Mouse (Mus musculus): Measurements from ENCODE around the gene Sco1. TPM values are rescaled to one million over a fixed set of nuclear protein-coding genes. Genes with fewer than 3 reads are reported as not detected.

Gene Sco1
- polyA plus RNA-seq, 2 experiments, result 2.9 to 4.8 TPM

DNA sequence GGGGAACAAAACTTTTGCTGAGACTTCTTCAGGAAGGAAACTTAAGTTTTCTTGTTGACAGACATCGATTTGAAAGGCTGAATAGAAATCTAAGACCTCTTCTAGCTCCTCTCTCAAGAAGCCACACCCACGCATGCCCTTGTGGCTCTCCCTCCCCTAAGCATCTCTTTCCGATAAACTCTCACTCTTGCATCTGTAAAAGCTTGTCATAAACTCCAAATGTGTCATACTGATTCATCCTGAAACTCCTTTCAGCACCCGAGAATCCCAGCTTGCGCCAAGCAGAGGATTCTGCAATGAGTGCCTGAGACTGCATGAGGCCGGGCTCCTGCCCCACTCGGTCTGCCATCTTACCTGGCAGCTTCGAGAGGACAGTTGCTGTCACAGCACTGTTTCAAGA lies 4.0 kb upstream of the Sco1 start:
- H3K4me1 ChIP-seq (replicated peaks; ENCODE audit: control insufficient read depth in 2 of 2, insufficient read depth in 2 of 2, low read length in 1 of 2), result peaks cover 3 to 11% of the 10 kb centered on the region in 2 experiments
- no peaks in the 10 kb centered on the region for H3K36me3 ChIP-seq (replicated peaks; ENCODE audit: control insufficient read depth, insufficient read depth, low read depth)
- no peaks in the 10 kb centered on the region for H3K27me3 ChIP-seq (ENCODE audit: control insufficient read depth, insufficient read depth, low read length)
- no peak overlapping the region for H3K9ac ChIP-seq (replicated peaks)
- H3K27ac ChIP-seq, result no peak overlapping the region
- DNase-seq (ENCODE audit: low read depth in 3 of 3, low spot score in 3 of 3) (no peak), ATAC-seq (ENCODE audit: insufficient read depth) (no peak)
- WGBS (ENCODE audit: insufficient replicate concordance), result 74% methylated on average over 8 of the region's 8 CpGs
- H3K4me3 ChIP-seq (ENCODE audit: insufficient read depth in 1 of 2, low read depth in 2 of 2, low read length in 2 of 2), result no peak overlapping the region
- TF ChIP-seq EP300 (IDR thresholded peaks at IDR 0.05; ENCODE audit: low read depth), result no peak
- TF ChIP-seq CTCF (IDR thresholded peaks at IDR 0.05; ENCODE audit: low read depth), result no peak
- H3K9me3 ChIP-seq (ENCODE audit: control insufficient read depth, low read length), result no peaks in the 10 kb centered on the region
- H3K4me2 ChIP-seq (ENCODE audit: low read depth), result no peak overlapping the region

DNA sequence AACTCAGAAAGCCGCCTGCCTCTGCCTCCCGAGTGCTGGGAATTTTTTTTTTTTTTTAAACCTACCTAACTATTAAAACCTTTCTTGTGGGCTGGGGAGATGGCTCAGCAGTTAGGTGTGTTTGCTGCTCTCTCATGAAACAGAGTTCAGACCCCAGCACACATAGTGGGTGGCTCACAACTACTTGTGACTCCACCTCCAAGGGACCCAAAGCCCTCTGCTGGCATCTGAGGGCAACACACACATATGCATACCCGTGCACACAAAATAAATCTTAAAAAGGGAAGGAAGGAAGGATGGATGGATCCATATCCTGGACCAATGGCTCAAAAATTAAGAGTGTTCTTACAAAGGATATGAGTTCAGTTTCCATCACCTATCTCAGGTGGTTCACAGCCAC lies 3.2 kb upstream of the Sco1 start:
- DNase-seq (ENCODE audit: low read depth in 3 of 3, low spot score in 3 of 3), result no peak
- no peak overlapping the region for H3K9ac ChIP-seq (replicated peaks)
- no peaks in the 10 kb centered on the region for H3K27me3 ChIP-seq (ENCODE audit: control insufficient read depth, insufficient read depth, low read length)
- TF ChIP-seq EP300 (IDR thresholded peaks at IDR 0.05; ENCODE audit: low read depth) (no peak), CTCF (IDR thresholded peaks at IDR 0.05; ENCODE audit: low read depth) (peak; percentile 25; the same call in 1 of the 2 replicates)
- no peak overlapping the region for H3K4me3 ChIP-seq (ENCODE audit: insufficient read depth in 1 of 2, low read depth in 2 of 2, low read length in 2 of 2)
- no peak overlapping the region for H3K4me2 ChIP-seq (ENCODE audit: low read depth)
- H3K9me3 ChIP-seq (ENCODE audit: control insufficient read depth, low read length), result no peaks in the 10 kb centered on the region
- no peak overlapping the region for H3K27ac ChIP-seq
- no peaks in the 10 kb centered on the region for H3K36me3 ChIP-seq (replicated peaks; ENCODE audit: control insufficient read depth, insufficient read depth, low read depth)
- no peak for ATAC-seq (ENCODE audit: insufficient read depth)
- peaks cover 3 to 11% of the 10 kb centered on the region in 2 experiments for H3K4me1 ChIP-seq (replicated peaks; ENCODE audit: control insufficient read depth in 2 of 2, insufficient read depth in 2 of 2, low read length in 1 of 2)
- WGBS (ENCODE audit: insufficient replicate concordance), result 66% methylated on average over 3 of the region's 3 CpGs

DNA sequence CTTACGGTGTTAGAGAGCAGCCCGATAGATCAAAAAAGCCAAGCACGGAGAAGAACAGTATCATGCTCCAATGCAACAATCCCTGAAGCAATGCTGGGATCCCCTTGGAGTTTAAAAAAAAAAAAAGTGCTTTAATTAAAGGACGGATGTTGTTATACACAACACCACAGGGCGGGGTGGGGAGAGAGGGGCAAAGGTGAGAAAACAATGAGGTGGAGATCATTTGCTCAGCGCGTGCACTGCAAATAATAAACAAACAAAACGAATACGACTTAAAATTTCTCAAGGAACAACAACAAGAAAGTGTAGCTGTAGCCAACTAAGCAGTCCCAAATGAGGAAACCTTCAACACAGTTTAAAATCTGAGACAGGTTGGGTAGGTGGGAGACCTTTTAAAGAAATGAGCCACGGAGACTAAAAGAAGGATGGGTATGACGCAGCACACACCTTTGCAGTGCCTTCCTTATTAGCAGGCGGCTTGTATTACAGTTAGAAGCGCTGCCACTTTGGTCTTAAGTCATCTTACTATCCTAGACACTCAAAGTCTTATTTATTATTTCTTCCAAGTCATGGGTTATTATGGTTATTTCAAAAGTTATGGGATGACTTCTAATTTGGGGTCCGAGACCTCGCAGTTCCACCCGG lies 672 bp upstream of the Sco1 start:
- ATAC-seq (ENCODE audit: insufficient read depth), result peak; percentile 64

DNA sequence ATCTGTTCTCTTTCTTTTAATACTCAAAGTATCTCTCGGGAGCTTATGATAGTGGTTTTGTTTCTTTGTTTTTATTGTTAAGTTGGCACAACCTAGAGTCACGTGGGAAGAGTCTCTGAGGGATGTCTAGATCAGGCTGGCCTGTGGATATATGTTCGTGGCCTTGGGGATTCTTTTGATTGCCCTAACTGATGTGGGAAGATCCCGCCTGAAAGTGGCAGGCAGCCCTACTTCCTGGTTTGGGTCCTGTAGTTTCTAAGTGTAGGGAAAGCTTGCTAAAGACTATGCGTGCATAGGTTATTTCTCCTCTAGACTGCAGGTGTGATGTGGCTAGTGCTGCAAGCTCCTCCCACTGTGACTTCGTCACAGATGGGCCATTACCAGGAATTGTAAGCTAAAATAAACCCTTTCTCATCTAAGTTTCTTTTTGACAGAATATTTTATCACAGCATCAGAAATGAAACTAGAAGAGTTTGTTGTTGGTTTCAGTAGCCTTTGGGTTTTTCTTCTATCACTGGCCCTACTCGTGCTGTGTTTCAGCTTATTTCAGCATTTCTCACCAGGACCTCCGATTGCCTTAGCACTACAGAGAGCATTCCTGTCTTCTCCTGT lies 2.4 kb downstream of the Sco1 start:
- WGBS (ENCODE audit: insufficient replicate concordance), result 78% methylated on average over 8 of the region's 8 CpGs
- no peak for TF ChIP-seq EP300 (IDR thresholded peaks at IDR 0.05; ENCODE audit: low read depth)
- Histone ChIP-seq H3K4me1 (replicated peaks; ENCODE audit: control insufficient read depth in 2 of 2, insufficient read depth in 2 of 2, low read length in 1 of 2) (peaks cover 3 to 6% of the 10 kb centered on the region in 2 experiments; a peak in 3 of 4 replicates), H3K27ac (no peak overlapping the region), H3K36me3 (replicated peaks; ENCODE audit: control insufficient read depth, insufficient read depth, low read depth) (peaks cover 23% of the 10 kb centered on the region), H3K9ac (replicated peaks) (no peak overlapping the region), H3K4me2 (ENCODE audit: low read depth) (no peak overlapping the region), H3K4me3 (ENCODE audit: insufficient read depth in 1 of 2, low read depth in 2 of 2, low read length in 2 of 2) (no peak overlapping the region), H3K27me3 (ENCODE audit: control insufficient read depth, insufficient read depth, low read length) (no peaks in the 10 kb centered on the region), H3K9me3 (ENCODE audit: control insufficient read depth, low read length) (no peaks in the 10 kb centered on the region)
- ATAC-seq (ENCODE audit: insufficient read depth) (no peak), DNase-seq (ENCODE audit: low read depth in 3 of 3, low spot score in 3 of 3) (no peak)

More for the DNA sequence above, 672 bp upstream of the Sco1 start:
- peaks cover 3 to 6% of the 10 kb centered on the region in 2 experiments; a peak in 3 of 4 replicates for H3K4me1 ChIP-seq (replicated peaks; ENCODE audit: control insufficient read depth in 2 of 2, insufficient read depth in 2 of 2, low read length in 1 of 2)
- H3K4me2 ChIP-seq (ENCODE audit: low read depth), result peak overlapping the region; percentile 88
- peaks cover 7% of the 10 kb centered on the region for H3K36me3 ChIP-seq (replicated peaks; ENCODE audit: control insufficient read depth, insufficient read depth, low read depth)
- peak overlapping the region; percentile 78 for H3K9ac ChIP-seq (replicated peaks)
- H3K27ac ChIP-seq, result peak overlapping the region; percentile 59
- no peaks in the 10 kb centered on the region for H3K9me3 ChIP-seq (ENCODE audit: control insufficient read depth, low read length)
- TF ChIP-seq CTCF (IDR thresholded peaks at IDR 0.05; ENCODE audit: low read depth), result no peak
- no peak for TF ChIP-seq EP300 (IDR thresholded peaks at IDR 0.05; ENCODE audit: low read depth)
- DNase-seq (ENCODE audit: low read depth in 3 of 3, low spot score in 3 of 3), result peak in 1 of 3 experiments; percentile 10
- H3K27me3 ChIP-seq (ENCODE audit: control insufficient read depth, insufficient read depth, low read length), result no peaks in the 10 kb centered on the region
- 13% methylated on average over 16 of the region's 16 CpGs for WGBS (ENCODE audit: insufficient replicate concordance)
- peak overlapping the region; percentile 80 to 97 for H3K4me3 ChIP-seq (ENCODE audit: insufficient read depth in 1 of 2, low read depth in 2 of 2, low read length in 2 of 2)

DNA sequence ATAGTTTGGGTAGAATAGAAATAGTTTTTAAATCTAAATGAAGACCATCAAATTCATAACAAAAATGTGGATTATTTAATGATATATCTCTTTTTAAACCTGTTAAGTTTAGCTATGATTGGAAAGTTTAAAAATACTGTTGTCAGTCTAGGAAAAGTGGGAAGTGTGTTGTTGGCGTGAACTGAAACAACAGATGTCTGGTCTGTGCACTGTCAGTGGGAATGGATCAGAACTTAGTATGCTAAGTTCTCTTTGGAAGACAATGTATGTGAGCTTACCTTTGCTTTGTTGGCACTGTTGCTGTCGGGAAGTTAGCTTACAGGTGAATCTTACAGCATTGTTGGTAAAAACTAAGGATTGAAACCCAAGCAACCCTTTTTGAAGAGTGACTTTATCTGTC lies 8.8 kb downstream of the Sco1 start:
- ATAC-seq (ENCODE audit: insufficient read depth) (no peak), DNase-seq (ENCODE audit: low read depth in 3 of 3, low spot score in 3 of 3) (no peak)
- Histone ChIP-seq H3K27me3 (ENCODE audit: control insufficient read depth, insufficient read depth, low read length) (no peaks in the 10 kb centered on the region), H3K9me3 (ENCODE audit: control insufficient read depth, low read length) (no peaks in the 10 kb centered on the region), H3K9ac (replicated peaks) (no peak overlapping the region), H3K4me2 (ENCODE audit: low read depth) (no peak overlapping the region), H3K27ac (no peak overlapping the region), H3K4me3 (ENCODE audit: insufficient read depth in 1 of 2, low read depth in 2 of 2, low read length in 2 of 2) (no peak overlapping the region), H3K4me1 (replicated peaks; ENCODE audit: control insufficient read depth in 2 of 2, insufficient read depth in 2 of 2, low read length in 1 of 2) (no peaks in the 10 kb centered on the region), H3K36me3 (replicated peaks; ENCODE audit: control insufficient read depth, insufficient read depth, low read depth) (peaks cover 27% of the 10 kb centered on the region)
- 61% methylated on average over 2 of the region's 2 CpGs for WGBS (ENCODE audit: insufficient replicate concordance)
- TF ChIP-seq EP300 (IDR thresholded peaks at IDR 0.05; ENCODE audit: low read depth), result no peak
